Mouse (Mus musculus): ENCODE measurements at regions not wholly inside any gene's neighbourhood (a gene's known extent, or its start where the extent isn't known, plus 50 kb on each side); places are given as distances from the start of the nearest gene placed in this dataset.

GRCm38 (mm10) chr15:38609522-38609921 lies 1184.2 kb downstream of the 4930447A16Rik start:
- TF ChIP-seq CTCF (IDR thresholded peaks at IDR 0.05; ENCODE audit: low read depth, low read length) (no peak), POLR2A (IDR thresholded peaks at IDR 0.05; ENCODE audit: borderline replicate concordance, low read depth, low read length) (no peak)

Measured in bone marrow macrophage, adult 2 months (primary cell).